ENCODE assay signal across 10 mouse cellular contexts in genomic region chr1:184519551-184519950, GRCm38 (mm10).
A peak's percentile ranks its signal among the peaks of the same experiment; 100 is the strongest.
DNase-seq lines count a peak whose midpoint lies in the region; ATAC-seq and TF ChIP-seq lines count a peak whose summit lies in the region.
"Had no signal": no experiment of that assay in that cellular context is flagged by ENCODE, and none has a peak within 500 bp of the region (broad histone marks: within the 10 kb centered on the region; RNA-seq: fewer than 3 reads in every experiment).

No protein-coding gene starts in this region.

- POLR2A ChIA-PET in Patski (lab: Charles Lee): no interaction called here

- 41% methylated on average over 5 of the region's 5 CpGs for whole genome bisulfite sequencing in kidney, postnatal 0 days
- 45% methylated on average over 5 of the region's 5 CpGs for WGBS in kidney, embryonic 14.5 days
- WGBS in embryonic facial prominence, embryonic 11.5 days: 69% methylated on average over 5 of the region's 5 CpGs

- no peaks in the 10 kb centered on the region for H3K27me3 ChIP-seq in kidney, postnatal 0 days (ENCODE audit: insufficient read depth, low read length)
- H3K27me3 ChIP-seq in kidney, embryonic 14.5 days (ENCODE audit: control insufficient read depth, insufficient read depth, low read length): peaks cover 7% of the 10 kb centered on the region; the same call in 1 of the 2 replicates
- H3K27me3 ChIP-seq in Patski: peaks cover 3% of the 10 kb centered on the region
- no peaks in the 10 kb centered on the region for H3K27me3 ChIP-seq in embryonic facial prominence, embryonic 11.5 days (ENCODE audit: control insufficient read depth, insufficient read depth, low read length)
- H3K27me3 ChIP-seq: midbrain, embryonic 13.5 days had no signal

- H3K4me2 ChIP-seq in kidney, postnatal 0 days (ENCODE audit: low read length): no peak overlapping the region
- H3K4me2 ChIP-seq in kidney, embryonic 14.5 days (replicated peaks; ENCODE audit: low read depth, low read length): no peak overlapping the region
- no peak overlapping the region for H3K4me2 ChIP-seq in embryonic facial prominence, embryonic 11.5 days (ENCODE audit: low read depth, low read length)
- H3K4me2 ChIP-seq: midbrain, embryonic 13.5 days had no signal

- H3K27ac ChIP-seq in kidney, postnatal 0 days: no peak overlapping the region
- H3K27ac ChIP-seq in kidney, embryonic 14.5 days (ENCODE audit: low read depth, low read length): no peak overlapping the region
- H3K27ac ChIP-seq in embryonic facial prominence, embryonic 11.5 days (replicated peaks; ENCODE audit: low read depth, low read length): no peak overlapping the region
- H3K27ac ChIP-seq: midbrain, embryonic 13.5 days had no signal

- H3K36me3 ChIP-seq in kidney, postnatal 0 days (ENCODE audit: insufficient read depth, low read length): no peaks in the 10 kb centered on the region
- no peaks in the 10 kb centered on the region for H3K36me3 ChIP-seq in kidney, embryonic 14.5 days (ENCODE audit: control insufficient read depth, insufficient read depth, low read length)
- no peaks in the 10 kb centered on the region for H3K36me3 ChIP-seq in embryonic facial prominence, embryonic 11.5 days (replicated peaks; ENCODE audit: control insufficient read depth, insufficient read depth, low read depth, low read length)
- H3K36me3 ChIP-seq: midbrain, embryonic 13.5 days had no signal

- peak; percentile 52 for DNase-seq in kidney, postnatal 0 days (ENCODE audit: low spot score)
- peak; percentile 28 for DNase-seq in Patski (ENCODE audit: low read depth, low spot score)
- peak; percentile 16 for DNase-seq in embryonic facial prominence, embryonic 11.5 days (ENCODE audit: low spot score)
- DNase-seq in heart, postnatal 14 days: peak; percentile 17 to 31
- DNase-seq in cerebellum, adult 9-10 months: no peak
- DNase-seq: thymus, postnatal 14 days had no signal

- in situ Hi-C loops in Patski (cut with MboI; ENCODE audit: low pct_unique_long_range_greater_than_20kb): no loop called here

- CTCF ChIA-PET in Patski (lab: Charles Lee): no interaction called here

- no peak overlapping the region for H3K4me3 ChIP-seq in kidney, postnatal 0 days (replicated peaks; ENCODE audit: low read depth, low read length)
- no peak overlapping the region for H3K4me3 ChIP-seq in kidney, embryonic 14.5 days (ENCODE audit: low read length)
- no peak overlapping the region for H3K4me3 ChIP-seq in embryonic facial prominence, embryonic 11.5 days (ENCODE audit: low read depth, low read length)
- H3K4me3 ChIP-seq: midbrain, embryonic 13.5 days had no signal

- no peaks in the 10 kb centered on the region for H3K9me3 ChIP-seq in kidney, postnatal 0 days (replicated peaks; ENCODE audit: low read length)
- H3K9me3 ChIP-seq in kidney, embryonic 14.5 days (ENCODE audit: control insufficient read depth, low read length): no peaks in the 10 kb centered on the region
- no peaks in the 10 kb centered on the region for H3K9me3 ChIP-seq in embryonic facial prominence, embryonic 11.5 days (replicated peaks; ENCODE audit: control insufficient read depth, low read length)
- H3K9me3 ChIP-seq: midbrain, embryonic 13.5 days had no signal

- intact Hi-C loops in heart, postnatal 14 days (cut with DNase I): no loop called here

- no peak for TF ChIP-seq CTCF in kidney, postnatal 0 days (IDR thresholded peaks at IDR 0.05; ENCODE audit: low read depth)
- no peak for TF ChIP-seq CTCF in Patski (IDR thresholded peaks at IDR 0.05)

- ATAC-seq in kidney, postnatal 0 days (replicated peaks; ENCODE audit: low FRiP score, low read depth): no peak
- ATAC-seq in kidney, embryonic 14.5 days (ENCODE audit: low FRiP score, low TSS enrichment): no peak
- ATAC-seq in Patski: no peak
- no peak for ATAC-seq in embryonic facial prominence, embryonic 11.5 days (replicated peaks; ENCODE audit: insufficient number of reproducible peaks, low FRiP score, low TSS enrichment, low read depth)
- ATAC-seq in frontal cortex, adult (ENCODE audit: low TSS enrichment): no peak
- ATAC-seq: forebrain, embryonic 14.5 days; midbrain, embryonic 13.5 days had no signal

- no peaks in the 10 kb centered on the region for H3K4me1 ChIP-seq in kidney, postnatal 0 days (replicated peaks; ENCODE audit: insufficient read depth, low read length)
- H3K4me1 ChIP-seq in kidney, embryonic 14.5 days (ENCODE audit: control insufficient read depth, insufficient read depth, low read length): no peaks in the 10 kb centered on the region
- no peaks in the 10 kb centered on the region for H3K4me1 ChIP-seq in embryonic facial prominence, embryonic 11.5 days (ENCODE audit: control insufficient read depth, insufficient read depth, low read length)
- H3K4me1 ChIP-seq: midbrain, embryonic 13.5 days had no signal

- no peak overlapping the region for H3K9ac ChIP-seq in kidney, postnatal 0 days (ENCODE audit: low read depth, low read length)
- H3K9ac ChIP-seq in kidney, embryonic 14.5 days (ENCODE audit: low read depth, low read length): no peak overlapping the region
- no peak overlapping the region for H3K9ac ChIP-seq in embryonic facial prominence, embryonic 11.5 days (replicated peaks; ENCODE audit: low read length)
- H3K9ac ChIP-seq: midbrain, embryonic 13.5 days had no signal
